Mouse (Mus musculus): ENCODE results near the gene Afg3l1. TPM values are rescaled to one million over a fixed set of nuclear protein-coding genes. Genes with fewer than 3 reads are reported as not detected.

The Afg3l1 gene
- total and polyA plus RNA-seq, 2 experiments from 2014 or later: 16.7 to 39.9 TPM

GRCm38 (mm10) chr8:123504591-123505195 is 27.0 kb downstream of the Afg3l1 start:
- DNase-seq (ENCODE audit: low spot score) (no peak), ATAC-seq (ENCODE audit: insufficient read depth, low read depth) (no peak)
- H3K27me3 ChIP-seq (ENCODE audit: control insufficient read depth, insufficient read depth, low read length): no peaks in the 10 kb centered on the region
- H3K9ac ChIP-seq (replicated peaks; ENCODE audit: low read depth, low read length): no peak overlapping the region
- no peaks in the 10 kb centered on the region for H3K9me3 ChIP-seq (replicated peaks; ENCODE audit: control insufficient read depth, low read length)
- no peak overlapping the region for H3K4me3 ChIP-seq (ENCODE audit: low read depth, low read length)
- H3K36me3 ChIP-seq (replicated peaks; ENCODE audit: control insufficient read depth, insufficient read depth, low read length): peaks cover 63% of the 10 kb centered on the region
- no peaks in the 10 kb centered on the region for H3K4me1 ChIP-seq (ENCODE audit: control insufficient read depth, insufficient read depth)
- no peak for TF ChIP-seq CTCF (IDR thresholded peaks at IDR 0.05; ENCODE audit: low read depth)
- no peak overlapping the region for H3K4me2 ChIP-seq (ENCODE audit: low read depth, low read length)
- 91% methylated on average over 9 of the region's 9 CpGs for WGBS
- no peak overlapping the region for H3K27ac ChIP-seq (ENCODE audit: low read depth)

GRCm38 (mm10) chr8:123505267-123505666 is 27.6 kb downstream of the Afg3l1 start:
- H3K27ac ChIP-seq (ENCODE audit: low read depth): no peak overlapping the region
- 84% methylated on average over 4 of the region's 4 CpGs for WGBS
- TF ChIP-seq CTCF (IDR thresholded peaks at IDR 0.05; ENCODE audit: low read depth) (no peak), EP300 (IDR thresholded peaks at IDR 0.05; ENCODE audit: low read depth) (no peak)
- H3K4me3 ChIP-seq (ENCODE audit: low read depth, low read length): no peak overlapping the region
- ATAC-seq (ENCODE audit: insufficient read depth, low read depth) (no peak), DNase-seq (ENCODE audit: low spot score) (no peak)
- no peak overlapping the region for H3K4me2 ChIP-seq (ENCODE audit: low read depth, low read length)
- H3K27me3 ChIP-seq (ENCODE audit: control insufficient read depth, insufficient read depth, low read length): no peaks in the 10 kb centered on the region
- H3K4me1 ChIP-seq (ENCODE audit: control insufficient read depth, insufficient read depth): no peaks in the 10 kb centered on the region
- no peaks in the 10 kb centered on the region for H3K9me3 ChIP-seq (replicated peaks; ENCODE audit: control insufficient read depth, low read length)
- peaks cover 57% of the 10 kb centered on the region for H3K36me3 ChIP-seq (replicated peaks; ENCODE audit: control insufficient read depth, insufficient read depth, low read length)
- H3K9ac ChIP-seq (replicated peaks; ENCODE audit: low read depth, low read length): no peak overlapping the region

GRCm38 (mm10) chr8:123505695-123506094 is 28.0 kb downstream of the Afg3l1 start:
- DNase-seq (ENCODE audit: low spot score) (no peak), ATAC-seq (ENCODE audit: insufficient read depth, low read depth) (no peak)
- Histone ChIP-seq H3K9me3 (replicated peaks; ENCODE audit: control insufficient read depth, low read length) (no peaks in the 10 kb centered on the region), H3K4me1 (ENCODE audit: control insufficient read depth, insufficient read depth) (no peaks in the 10 kb centered on the region), H3K36me3 (replicated peaks; ENCODE audit: control insufficient read depth, insufficient read depth, low read length) (peaks cover 53% of the 10 kb centered on the region), H3K4me2 (ENCODE audit: low read depth, low read length) (no peak overlapping the region), H3K9ac (replicated peaks; ENCODE audit: low read depth, low read length) (no peak overlapping the region), H3K27ac (ENCODE audit: low read depth) (no peak overlapping the region), H3K4me3 (ENCODE audit: low read depth, low read length) (no peak overlapping the region), H3K27me3 (ENCODE audit: control insufficient read depth, insufficient read depth, low read length) (no peaks in the 10 kb centered on the region)
- 88% methylated on average over 9 of the region's 9 CpGs for WGBS
- TF ChIP-seq EP300 (IDR thresholded peaks at IDR 0.05; ENCODE audit: low read depth) (no peak), CTCF (IDR thresholded peaks at IDR 0.05; ENCODE audit: low read depth) (no peak)

- no peak for TF ChIP-seq CTCF (IDR thresholded peaks at IDR 0.05; ENCODE audit: low read depth)
- no peak for TF ChIP-seq EP300 (IDR thresholded peaks at IDR 0.05; ENCODE audit: low read depth)
- Histone ChIP-seq H3K4me3 (ENCODE audit: low read depth, low read length) (no peak overlapping the region), H3K4me2 (ENCODE audit: low read depth, low read length) (no peak overlapping the region), H3K9ac (replicated peaks; ENCODE audit: low read depth, low read length) (no peak overlapping the region), H3K27me3 (ENCODE audit: control insufficient read depth, insufficient read depth, low read length) (no peaks in the 10 kb centered on the region), H3K9me3 (replicated peaks; ENCODE audit: control insufficient read depth, low read length) (no peaks in the 10 kb centered on the region), H3K36me3 (replicated peaks; ENCODE audit: control insufficient read depth, insufficient read depth, low read length) (peaks cover 39% of the 10 kb centered on the region), H3K4me1 (ENCODE audit: control insufficient read depth, insufficient read depth) (no peaks in the 10 kb centered on the region), H3K27ac (ENCODE audit: low read depth) (no peak overlapping the region)
- WGBS: 96% methylated on average over 5 of the region's 5 CpGs
- ATAC-seq (ENCODE audit: insufficient read depth, low read depth) (no peak), DNase-seq (ENCODE audit: low spot score) (no peak)
Observed at GRCm38 (mm10) chr8:123507153-123507552, 29.4 kb downstream of the Afg3l1 start.

- no peak for ATAC-seq (ENCODE audit: insufficient read depth, low read depth)
- no peak overlapping the region for H3K9ac ChIP-seq (replicated peaks; ENCODE audit: low read depth, low read length)
Observed at GRCm38 (mm10) chr8:123510819-123511218, 33.1 kb downstream of the Afg3l1 start.

GRCm38 (mm10) chr8:123514136-123514535 is 36.4 kb downstream of the Afg3l1 start:
- H3K4me3 ChIP-seq (ENCODE audit: low read depth, low read length): peak overlapping the region; percentile 65
- H3K36me3 ChIP-seq (replicated peaks; ENCODE audit: control insufficient read depth, insufficient read depth, low read length): no peaks in the 10 kb centered on the region
- H3K9ac ChIP-seq (replicated peaks; ENCODE audit: low read depth, low read length): no peak overlapping the region
- DNase-seq (ENCODE audit: low spot score): no peak
- H3K4me2 ChIP-seq (ENCODE audit: low read depth, low read length): peak overlapping the region; percentile 87; the same call in 1 of the 2 replicates
- no peak for ATAC-seq (ENCODE audit: insufficient read depth, low read depth)
- H3K9me3 ChIP-seq (replicated peaks; ENCODE audit: control insufficient read depth, low read length): no peaks in the 10 kb centered on the region
- TF ChIP-seq EP300 (IDR thresholded peaks at IDR 0.05; ENCODE audit: low read depth): no peak
- no peak for TF ChIP-seq CTCF (IDR thresholded peaks at IDR 0.05; ENCODE audit: low read depth)
- H3K27me3 ChIP-seq (ENCODE audit: control insufficient read depth, insufficient read depth, low read length): peaks cover 45% of the 10 kb centered on the region
- 4% methylated on average over 9 of the region's 9 CpGs for WGBS
- H3K4me1 ChIP-seq (ENCODE audit: control insufficient read depth, insufficient read depth): peaks cover 15% of the 10 kb centered on the region; the same call in 1 of the 2 replicates
- H3K27ac ChIP-seq (ENCODE audit: low read depth): no peak overlapping the region

More at GRCm38 (mm10) chr8:123510819-123511218, 33.1 kb downstream of the Afg3l1 start:
- Histone ChIP-seq H3K9me3 (replicated peaks; ENCODE audit: control insufficient read depth, low read length) (no peaks in the 10 kb centered on the region), H3K4me3 (ENCODE audit: low read depth, low read length) (no peak overlapping the region), H3K4me1 (ENCODE audit: control insufficient read depth, insufficient read depth) (peaks cover 12% of the 10 kb centered on the region; the same call in 1 of the 2 replicates), H3K27me3 (ENCODE audit: control insufficient read depth, insufficient read depth, low read length) (peaks cover 32% of the 10 kb centered on the region), H3K27ac (ENCODE audit: low read depth) (no peak overlapping the region), H3K36me3 (replicated peaks; ENCODE audit: control insufficient read depth, insufficient read depth, low read length) (peaks cover 5% of the 10 kb centered on the region; the same call in 1 of the 2 replicates), H3K4me2 (ENCODE audit: low read depth, low read length) (no peak overlapping the region)
- WGBS: 59% methylated on average over 5 of the region's 5 CpGs
- TF ChIP-seq EP300 (IDR thresholded peaks at IDR 0.05; ENCODE audit: low read depth) (no peak), CTCF (IDR thresholded peaks at IDR 0.05; ENCODE audit: low read depth) (no peak)
- no peak for DNase-seq (ENCODE audit: low spot score)

Measured in heart, postnatal 0 days (tissue).